Mouse (Mus musculus) olfactory bulb, adult 2 months (tissue): ENCODE measurements around the gene Epop. TPM values are rescaled to one million over a fixed set of nuclear protein-coding genes. Genes with fewer than 3 reads are reported as not detected.
"Not testable (repeated sequence)": the region's sequence is repeated elsewhere in the genome, so short reads cannot be mapped to it uniquely, and the experiment has no call there.

Experiments
- H3K27ac ChIP-seq: fragments of 200-500 bp; 2 replicates; pipeline ENCODE4 v1.5.1; 2012; ENCODE audit warnings: low read depth, low read length; ENCODE audit not compliant: insufficient read depth
- H3K4me1 ChIP-seq: fragments of 200-500 bp; 2 replicates; pipeline ENCODE4 v1.6.1; 2012; ENCODE audit warnings: low read length; ENCODE audit not compliant: control insufficient read depth, insufficient read depth
- H3K4me3 ChIP-seq: fragments of 200-500 bp; 2 replicates; pipeline ENCODE4 v1.5.1; 2012; ENCODE audit warnings: mild to moderate bottlenecking, low read depth, low read length, moderate library complexity; ENCODE audit not compliant: insufficient read depth
- CTCF ChIP-seq: fragments of 200-500 bp; IDR thresholded peaks from 2 replicates; pipeline ENCODE4 v1.5.1; 2012; ENCODE audit warnings: low read depth, mild to moderate bottlenecking, low read length, moderate library complexity; ENCODE audit not compliant: insufficient read depth
- POLR2A ChIP-seq: fragments of 200-500 bp; IDR thresholded peaks from 2 replicates; pipeline ENCODE4 v1.6.1; 2012; ENCODE audit warnings: mild to moderate bottlenecking, low read depth, low read length, moderate library complexity; ENCODE audit not compliant: insufficient read depth
- WGBS: fragments of 180-500 bp; shearing (Covaris S2); methylation state at CpG from one replicate; pipeline ENCODE4 v1.1.7; 2018; 5-methylcytosine and 5-hydroxymethylcytosine counted together
- polyA plus RNA-seq: library from polyadenylated mRNA; stranded (reverse); fragments of >200 nt; gene quantifications from 2 replicates; pipeline ENCODE4 v1.2.4, GENCODE M21; 2012; ENCODE audit warnings: low replicate concordance; ENCODE audit not compliant: missing spikeins, insufficient read depth, insufficient read length

Epop gene
- polyA plus RNA-seq, 1 experiment: not detected

GRCm38 (mm10) chr11:97657184-97657945 is 27.9 kb upstream of the Epop start:
- peaks cover 16% of the 10 kb centered on the region for H3K4me1 ChIP-seq
- no peak overlapping the region for H3K27ac ChIP-seq
- 54% methylated on average over 5 of the region's 6 CpGs for WGBS
- H3K4me3 ChIP-seq: no peak overlapping the region
- TF ChIP-seq CTCF (no peak), POLR2A (no peak)

- Histone ChIP-seq H3K4me3 (no peak overlapping the region), H3K27ac (no peak overlapping the region), H3K4me1 (peaks cover 8% of the 10 kb centered on the region)
- WGBS: 77% methylated on average over 14 of the region's 14 CpGs
- TF ChIP-seq CTCF: no peak
- TF ChIP-seq POLR2A: no peak
These were observed 26.9 kb upstream of the Epop start for GRCm38 (mm10) chr11:97656269-97656971.

GRCm38 (mm10) chr11:97654210-97654609 is 24.7 kb upstream of the Epop start:
- Histone ChIP-seq H3K4me1 (peaks cover 7% of the 10 kb centered on the region), H3K4me3 (no peak overlapping the region), H3K27ac (no peak overlapping the region)
- TF ChIP-seq CTCF: no peak
- TF ChIP-seq POLR2A: no peak
- 95% methylated on average over 2 of the region's 2 CpGs for WGBS

DNA sequence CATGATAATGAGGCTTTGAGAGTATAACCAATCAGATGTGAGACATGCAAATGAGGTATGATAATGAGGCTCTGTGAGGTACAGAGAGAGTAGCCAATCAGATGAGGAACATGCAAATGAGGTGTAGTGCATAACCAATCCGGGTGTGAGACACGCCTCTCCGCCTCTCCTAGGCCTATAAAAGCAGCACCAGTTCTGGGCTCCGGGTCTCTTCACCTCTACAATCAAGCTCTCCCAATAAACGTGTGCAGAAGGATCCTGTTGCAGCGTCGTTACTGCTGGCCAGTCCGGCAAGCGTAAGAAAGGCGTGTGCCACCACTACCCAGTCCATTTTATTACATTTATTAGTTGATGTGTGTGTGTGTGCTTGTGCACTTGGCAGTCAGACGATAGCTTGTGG is 23.9 kb upstream of the Epop start:
- not testable (repeated sequence) for H3K4me1 ChIP-seq, H3K27ac ChIP-seq, H3K4me3 ChIP-seq
- 91% methylated on average over 11 of the region's 11 CpGs for whole genome bisulfite sequencing

GRCm38 (mm10) chr11:97650341-97650740 is 20.8 kb upstream of the Epop start:
- TF ChIP-seq CTCF: no peak
- no peak for TF ChIP-seq POLR2A

GRCm38 (mm10) chr11:97648541-97648940 is 19.0 kb upstream of the Epop start:
- not testable (repeated sequence) for H3K27ac ChIP-seq, H3K4me3 ChIP-seq
- 80% methylated on average over 4 of the region's 4 CpGs for WGBS

More at GRCm38 (mm10) chr11:97650341-97650740, 20.8 kb upstream of the Epop start:
- H3K4me3 ChIP-seq: no peak overlapping the region
- peaks cover 3% of the 10 kb centered on the region; the same call in 1 of the 2 replicates for H3K4me1 ChIP-seq
- WGBS: 31% methylated on average over 5 of the region's 5 CpGs
- H3K27ac ChIP-seq: no peak overlapping the region

DNA sequence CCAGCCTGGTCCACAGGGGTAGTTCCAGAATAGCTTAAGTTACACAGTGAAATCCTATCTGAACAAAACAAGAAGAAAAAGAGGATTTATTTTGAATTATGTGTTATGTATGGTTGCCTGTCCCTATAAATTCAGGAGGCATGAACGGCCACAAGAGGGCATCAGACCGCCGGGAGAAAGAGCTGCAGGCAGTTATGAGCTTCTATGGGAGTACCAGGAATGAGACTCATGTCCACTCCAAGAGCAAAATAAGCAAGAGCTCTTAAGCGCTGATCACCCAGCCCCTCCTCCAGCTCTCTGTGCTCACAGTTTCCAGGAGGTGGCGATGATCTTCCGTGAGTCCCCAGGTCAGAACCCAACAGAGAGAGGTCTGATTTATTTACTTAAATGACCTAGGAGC is 15.3 kb upstream of the Epop start:
- peaks cover 6% of the 10 kb centered on the region for H3K4me1 ChIP-seq
- H3K27ac ChIP-seq: no peak overlapping the region
- H3K4me3 ChIP-seq: no peak overlapping the region
- no peak for TF ChIP-seq POLR2A
- TF ChIP-seq CTCF: peak; percentile 56; the same call in 1 of the 2 replicates
- 3% methylated on average over 6 of the region's 6 CpGs for WGBS

More at GRCm38 (mm10) chr11:97648541-97648940, 19.0 kb upstream of the Epop start:
- H3K4me1 ChIP-seq: not testable (repeated sequence)

- H3K4me3 ChIP-seq: no peak overlapping the region
- TF ChIP-seq POLR2A (no peak), CTCF (no peak)
- WGBS: 86% methylated on average over 8 of the region's 8 CpGs
- H3K27ac ChIP-seq: no peak overlapping the region
- H3K4me1 ChIP-seq: peaks cover 6% of the 10 kb centered on the region
These were observed 14.0 kb upstream of the Epop start for GRCm38 (mm10) chr11:97643380-97644055.

DNA sequence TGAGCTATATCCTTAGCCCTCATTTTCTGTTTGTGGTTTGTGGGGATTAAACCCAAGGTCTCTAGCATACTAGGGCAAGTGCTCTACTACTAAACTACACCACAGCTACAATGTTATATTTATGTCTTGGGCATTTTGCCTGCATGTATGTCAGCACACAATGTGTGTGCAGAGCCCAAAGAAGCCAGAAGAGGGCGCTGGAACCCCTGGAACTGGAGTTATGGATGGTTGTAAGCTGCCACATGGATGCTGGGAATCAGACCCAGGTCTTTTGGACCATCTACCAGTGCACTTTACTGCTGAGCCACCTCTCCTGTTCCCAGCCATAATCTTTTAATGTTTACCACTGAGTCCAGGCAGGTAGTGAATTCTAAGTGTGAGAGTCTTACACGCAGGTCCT is 13.2 kb upstream of the Epop start:
- H3K4me3 ChIP-seq: no peak overlapping the region
- H3K4me1 ChIP-seq: peaks cover 6% of the 10 kb centered on the region
- TF ChIP-seq POLR2A (no peak), CTCF (no peak)
- WGBS: 58% methylated on average over 2 of the region's 2 CpGs
- H3K27ac ChIP-seq: no peak overlapping the region
